Mouse (Mus musculus) small intestine, adult 2 months (tissue): Measurements from ENCODE around the gene Hsf4. TPM values are rescaled to one million over a fixed set of nuclear protein-coding genes. Genes with fewer than 3 reads are reported as not detected.
A peak's percentile ranks its signal among the peaks of the same experiment; 100 is the strongest.

ENCODE experiments used
- H3K27ac ChIP-seq: fragments of 200-500 bp; 2 replicates; pipeline ENCODE4 v1.5.1; 2012; ENCODE audit warnings: low read depth, low read length, control low read depth, inconsistent platforms; ENCODE audit not compliant: insufficient read depth
- H3K27me3 ChIP-seq: fragments of 200-500 bp; 2 replicates; pipeline ENCODE4 v1.6.1; 2012; ENCODE audit warnings: mild to moderate bottlenecking, moderate library complexity, low read length, inconsistent platforms; ENCODE audit not compliant: control insufficient read depth, insufficient read depth
- H3K36me3 ChIP-seq: fragments of 200-500 bp; 2 replicates; pipeline ENCODE4 v1.6.1; 2012; ENCODE audit warnings: mild to moderate bottlenecking, low read length, control low read depth, inconsistent platforms; ENCODE audit not compliant: control insufficient read depth, insufficient read depth
- H3K4me1 ChIP-seq: fragments of 200-500 bp; 2 replicates; pipeline ENCODE4 v1.6.1; 2012; ENCODE audit warnings: low read length, inconsistent platforms, mixed read lengths; ENCODE audit not compliant: control insufficient read depth, insufficient read depth, insufficient read length
- H3K4me3 ChIP-seq: fragments of 200-500 bp; 2 replicates; pipeline ENCODE4 v1.5.1; 2012; ENCODE audit warnings: low read depth, mild to moderate bottlenecking, control low read depth, inconsistent platforms, low read length, moderate library complexity
- CTCF ChIP-seq: fragments of 200-500 bp; IDR thresholded peaks from 2 replicates; pipeline ENCODE4 v1.5.1; 2012; ENCODE audit warnings: low read depth, mild to moderate bottlenecking, control low read depth, inconsistent platforms, low read length, moderate library complexity, mixed read lengths; ENCODE audit not compliant: insufficient replicate concordance, insufficient read length; ENCODE audit errors: extremely low read depth
- POLR2A ChIP-seq: fragments of 200-500 bp; IDR thresholded peaks from 2 replicates; pipeline ENCODE4 v1.6.1; 2012; ENCODE audit warnings: low read depth, mild to moderate bottlenecking, control low read depth, inconsistent platforms, low read length, moderate library complexity
- whole genome bisulfite sequencing: fragments of 180-500 bp; shearing (Covaris S2); methylation state at CpG from one replicate; pipeline ENCODE4 v1.1.7; 2018; 5-methylcytosine and 5-hydroxymethylcytosine counted together
- polyA plus RNA-seq: library from polyadenylated mRNA; depleted of rRNA; stranded (reverse); fragments of >200 nt; gene quantifications from 2 replicates; pipeline ENCODE4 v1.2.3, GENCODE M21; 2012

The Hsf4 gene
- polyA plus RNA-seq, 1 experiment: 1.3 TPM

GRCm38 (mm10) chr8:105293405-105293804 is 23.8 kb downstream of the Hsf4 start:
- Histone ChIP-seq H3K27me3 (no peaks in the 10 kb centered on the region; the same call in 1 of the 2 replicates), H3K4me3 (no peak overlapping the region), H3K36me3 (no peaks in the 10 kb centered on the region), H3K27ac (no peak overlapping the region), H3K4me1 (peaks cover 17% of the 10 kb centered on the region)
- 84% methylated on average over 19 of the region's 19 CpGs for WGBS
- TF ChIP-seq CTCF (no peak), POLR2A (no peak)

DNA sequence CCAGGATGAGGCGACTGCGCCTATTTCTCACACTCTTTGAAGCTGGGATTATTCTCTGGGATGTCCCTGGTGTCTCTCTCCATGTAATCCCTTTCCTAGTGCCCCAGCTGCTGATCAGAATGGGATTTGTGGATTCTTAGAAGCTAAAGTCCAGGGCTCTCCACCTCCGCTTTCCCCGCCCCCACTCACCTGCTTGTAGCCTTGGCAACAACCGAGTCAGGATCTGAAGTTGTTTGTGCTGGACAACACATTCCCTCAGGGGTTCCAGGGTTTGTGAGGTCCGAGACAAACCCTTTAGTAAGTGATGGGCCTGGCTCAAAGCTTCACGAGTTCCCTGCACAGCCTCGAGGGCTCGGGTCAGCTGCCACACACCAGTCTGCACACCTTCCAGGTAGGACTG is 25.2 kb downstream of the Hsf4 start:
- Histone ChIP-seq H3K27me3 (no peaks in the 10 kb centered on the region; the same call in 1 of the 2 replicates), H3K4me3 (no peak overlapping the region), H3K36me3 (peaks cover 2% of the 10 kb centered on the region), H3K27ac (no peak overlapping the region), H3K4me1 (peaks cover 21% of the 10 kb centered on the region)
- TF ChIP-seq CTCF: no peak
- TF ChIP-seq POLR2A: no peak
- 69% methylated on average over 9 of the region's 9 CpGs for WGBS

- Histone ChIP-seq H3K27ac (no peak overlapping the region), H3K4me1 (peaks cover 18% of the 10 kb centered on the region), H3K4me3 (peak overlapping the region; percentile 20), H3K27me3 (no peaks in the 10 kb centered on the region; the same call in 1 of the 2 replicates), H3K36me3 (peaks cover 6% of the 10 kb centered on the region)
- TF ChIP-seq POLR2A: no peak
- no peak for TF ChIP-seq CTCF
- WGBS: 71% methylated on average over 11 of the region's 11 CpGs
These were observed 25.7 kb downstream of the Hsf4 start for GRCm38 (mm10) chr8:105295256-105295655.

- TF ChIP-seq POLR2A: no peak
- no peak for TF ChIP-seq CTCF
- Histone ChIP-seq H3K4me1 (peaks cover 12% of the 10 kb centered on the region), H3K4me3 (peak within 1 kb of the TSS; percentile 20), H3K27ac (no peak within 1 kb of the TSS), H3K27me3 (no peaks in the 10 kb centered on the region), H3K36me3 (peaks cover 12% of the 10 kb centered on the region)
- 65% methylated on average over 11 of the region's 11 CpGs for WGBS
These were observed 26.4 kb downstream of the Hsf4 start, which contains the start of gene Exoc3l for GRCm38 (mm10) chr8:105295895-105296573. TSS of gene Exoc3l (minus strand) at chr8:105296101.

DNA sequence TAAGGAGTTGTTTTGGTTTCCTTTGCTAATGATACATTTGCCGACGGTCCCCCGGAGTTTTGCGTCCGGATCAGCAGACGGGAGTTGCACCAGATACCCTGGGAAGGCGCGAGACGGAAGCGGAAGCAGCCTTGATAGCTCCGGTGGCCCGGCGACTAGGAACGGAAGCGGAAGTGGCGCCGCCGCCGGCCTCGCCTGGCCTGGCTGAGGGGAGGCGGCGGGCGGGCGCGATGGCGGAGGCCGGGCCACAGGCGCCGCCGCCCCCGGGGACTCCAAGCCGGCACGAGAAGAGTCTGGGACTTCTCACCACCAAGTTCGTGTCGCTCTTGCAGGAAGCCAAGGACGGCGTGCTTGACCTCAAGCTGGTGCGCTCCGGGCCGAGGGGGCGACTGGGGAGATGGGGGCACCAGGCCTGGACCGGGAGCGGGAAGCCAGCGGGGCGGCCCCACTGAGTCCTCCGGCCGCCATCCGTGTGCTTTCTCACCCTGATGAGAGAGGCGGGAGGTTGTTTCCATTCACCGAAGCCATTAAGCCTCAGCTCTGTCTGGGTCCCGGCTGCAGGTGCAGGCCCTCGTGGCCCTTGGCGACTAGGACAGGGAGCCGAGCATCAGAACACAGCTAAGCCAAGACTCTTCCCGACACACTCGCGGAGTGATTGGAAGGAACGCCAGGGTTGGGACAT is 28.1 kb downstream of the Hsf4 start, which contains the start of gene E2f4:
Gene E2f4 (plus strand): TSS at position 153 of the 682 bp plus-strand sequence.
- H3K27me3 ChIP-seq: no peaks in the 10 kb centered on the region
- peaks cover 12% of the 10 kb centered on the region for H3K4me1 ChIP-seq
- TF ChIP-seq CTCF: no peak
- peak; percentile 87 for TF ChIP-seq POLR2A
- peaks cover 24% of the 10 kb centered on the region for H3K36me3 ChIP-seq
- WGBS: under 1% methylated on average over 58 of the region's 58 CpGs
- H3K27ac ChIP-seq: peak within 1 kb of the TSS; percentile 28; the same call in 1 of the 2 replicates
- H3K4me3 ChIP-seq: peak within 1 kb of the TSS; percentile 94

DNA sequence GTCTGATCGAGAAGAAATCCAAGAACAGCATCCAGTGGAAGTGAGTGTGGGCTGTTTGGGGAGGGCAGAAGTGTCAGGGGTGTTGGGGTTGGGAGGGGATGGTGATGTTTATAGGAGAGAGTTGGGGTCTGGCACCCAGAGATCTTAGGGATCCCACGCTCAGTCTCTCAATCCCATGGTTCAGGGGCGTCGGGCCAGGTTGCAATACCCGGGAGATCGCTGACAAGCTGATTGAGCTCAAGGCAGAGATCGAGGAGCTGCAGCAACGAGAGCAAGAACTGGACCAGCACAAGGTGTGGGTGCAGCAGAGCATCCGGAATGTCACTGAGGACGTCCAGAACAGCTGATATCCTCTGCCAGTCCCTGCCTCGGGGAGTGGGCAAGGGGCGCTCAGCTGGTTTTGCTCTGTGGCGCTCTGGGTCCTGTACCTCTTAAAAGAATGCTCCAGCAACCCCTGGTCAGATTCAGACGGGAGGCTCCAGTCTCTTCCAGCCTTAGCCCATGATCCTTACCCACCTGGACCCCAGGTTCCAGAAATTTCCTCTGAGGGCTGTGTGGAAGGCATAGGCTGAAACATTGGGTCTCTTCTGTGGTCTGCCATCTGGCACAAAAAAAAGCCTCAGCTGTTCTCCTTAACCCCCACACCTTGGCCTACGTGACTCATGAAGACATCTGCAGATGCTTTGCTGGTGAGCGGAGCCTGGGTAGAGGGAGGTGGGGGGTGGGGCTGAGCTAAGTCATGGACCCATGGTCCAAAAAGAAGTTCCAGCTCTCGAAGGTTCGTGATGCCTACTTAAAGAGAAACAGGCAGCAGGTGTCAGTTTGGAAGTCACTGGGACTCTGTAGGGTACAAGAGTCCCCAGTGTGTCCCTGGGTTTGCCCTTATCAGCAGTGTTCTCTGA is 29.0 kb downstream of the Hsf4 start:
- Histone ChIP-seq H3K27me3 (no peaks in the 10 kb centered on the region), H3K36me3 (peaks cover 32% of the 10 kb centered on the region), H3K27ac (no peak overlapping the region), H3K4me1 (peaks cover 12% of the 10 kb centered on the region), H3K4me3 (peak overlapping the region; percentile 94)
- WGBS: 25% methylated on average over 18 of the region's 18 CpGs
- TF ChIP-seq POLR2A: no peak
- TF ChIP-seq CTCF: no peak

GRCm38 (mm10) chr8:105299962-105300361 is 30.4 kb downstream of the Hsf4 start:
- TF ChIP-seq POLR2A (no peak), CTCF (no peak)
- no peaks in the 10 kb centered on the region for H3K27me3 ChIP-seq
- peaks cover 17% of the 10 kb centered on the region for H3K4me1 ChIP-seq
- peaks cover 43% of the 10 kb centered on the region for H3K36me3 ChIP-seq
- no peak overlapping the region for H3K4me3 ChIP-seq
- WGBS: 59% methylated on average over 8 of the region's 8 CpGs
- H3K27ac ChIP-seq: no peak overlapping the region
